Mouse (Mus musculus): Measurements from ENCODE around the gene Zyg11b. TPM values are rescaled to one million over a fixed set of nuclear protein-coding genes. Genes with fewer than 3 reads are reported as not detected.

The Zyg11b gene
- polyA plus RNA-seq, 1 experiment from 2014 or later = 9.9 TPM

DNA sequence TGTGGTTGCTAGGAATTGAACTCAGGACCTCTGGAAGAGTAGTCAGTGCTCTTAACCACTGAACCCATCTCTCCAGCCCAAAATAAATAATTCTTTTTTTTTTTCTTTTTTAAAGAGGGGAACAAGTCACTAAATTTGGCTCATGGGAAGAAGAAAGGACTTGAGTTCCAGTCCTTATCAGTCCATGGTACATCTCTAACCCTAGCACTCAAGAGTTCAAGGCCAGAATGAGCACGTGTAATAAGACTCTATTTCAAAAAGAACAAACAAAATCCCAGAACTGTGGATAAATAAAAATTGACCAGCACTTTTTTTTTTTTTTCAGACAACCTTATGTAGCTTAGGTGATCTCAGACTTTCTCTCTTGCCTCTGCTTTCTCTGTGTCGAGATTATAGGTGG lies 35.9 kb upstream of the Zyg11b start:
- WGBS = 63% methylated on average over 2 of the region's 2 CpGs

GRCm38 (mm10) chr4:108335413-108335812 lies 34.5 kb upstream of the Zyg11b start:
- Histone ChIP-seq H3K4me2 (no peak overlapping the region), H3K4me1 (no peaks in the 10 kb centered on the region), H3K4me3 (no peak overlapping the region), H3K9ac (no peak overlapping the region), H3K36me3 (peaks cover 29% of the 10 kb centered on the region), H3K9me3 (no peaks in the 10 kb centered on the region), H3K27ac (0 out of 2 replicates have a peak overlapping the region, but pooled peaks have one; percentile 10), H3K27me3 (no peaks in the 10 kb centered on the region)
- ATAC-seq (ENCODE audit: borderline replicate concordance, extremely low read depth, low FRiP score, low TSS enrichment) = no peak
- 81% methylated on average over 6 of the region's 6 CpGs for WGBS

More for the DNA sequence above, 35.9 kb upstream of the Zyg11b start:
- Histone ChIP-seq H3K4me2 (no peak overlapping the region), H3K4me1 (no peaks in the 10 kb centered on the region), H3K27me3 (no peaks in the 10 kb centered on the region), H3K27ac (no peak overlapping the region), H3K9me3 (no peaks in the 10 kb centered on the region), H3K4me3 (no peak overlapping the region), H3K9ac (no peak overlapping the region), H3K36me3 (peaks cover 29% of the 10 kb centered on the region)
- no peak for ATAC-seq (ENCODE audit: borderline replicate concordance, extremely low read depth, low FRiP score, low TSS enrichment)

DNA sequence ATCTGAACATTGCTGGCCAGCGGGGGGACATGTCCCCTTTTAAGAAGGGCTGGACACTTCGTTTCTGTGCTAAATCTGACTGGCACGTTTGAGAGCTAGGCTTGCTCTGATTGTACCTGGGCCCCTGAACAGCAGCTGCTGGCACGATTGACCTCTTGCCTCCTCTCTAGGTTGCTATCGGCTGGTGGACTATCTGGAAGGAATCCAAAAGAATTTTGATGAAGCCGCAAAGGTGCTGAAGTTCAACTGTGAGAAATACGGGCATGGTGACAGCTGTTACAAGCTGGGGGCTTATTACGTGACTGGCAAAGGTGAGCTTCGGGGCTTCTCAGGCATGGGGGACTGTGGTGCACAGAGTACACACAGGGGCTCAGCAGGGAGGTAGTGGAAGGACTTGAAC lies 31.1 kb upstream of the Zyg11b start:
- peaks cover 20% of the 10 kb centered on the region for H3K36me3 ChIP-seq
- no peak overlapping the region for H3K4me3 ChIP-seq
- H3K4me1 ChIP-seq = peaks cover 8% of the 10 kb centered on the region; the same call in 1 of the 2 replicates
- no peak for ATAC-seq (ENCODE audit: borderline replicate concordance, extremely low read depth, low FRiP score, low TSS enrichment)
- no peaks in the 10 kb centered on the region for H3K27me3 ChIP-seq
- no peak overlapping the region for H3K27ac ChIP-seq
- H3K9me3 ChIP-seq = no peaks in the 10 kb centered on the region
- WGBS = 80% methylated on average over 9 of the region's 9 CpGs
- H3K4me2 ChIP-seq = no peak overlapping the region
- H3K9ac ChIP-seq = no peak overlapping the region

GRCm38 (mm10) chr4:108329840-108330239 lies 28.9 kb upstream of the Zyg11b start:
- WGBS = 95% methylated on average over 6 of the region's 6 CpGs
- Histone ChIP-seq H3K9ac (no peak overlapping the region), H3K36me3 (0 out of 2 replicates have a peak, but pooled peaks cover 10% of the 10 kb centered on the region), H3K4me2 (no peak overlapping the region), H3K4me1 (peaks cover 8% of the 10 kb centered on the region; the same call in 1 of the 2 replicates), H3K27ac (no peak overlapping the region), H3K9me3 (no peaks in the 10 kb centered on the region), H3K27me3 (no peaks in the 10 kb centered on the region), H3K4me3 (no peak overlapping the region)
- no peak for ATAC-seq (ENCODE audit: borderline replicate concordance, extremely low read depth, low FRiP score, low TSS enrichment)

DNA sequence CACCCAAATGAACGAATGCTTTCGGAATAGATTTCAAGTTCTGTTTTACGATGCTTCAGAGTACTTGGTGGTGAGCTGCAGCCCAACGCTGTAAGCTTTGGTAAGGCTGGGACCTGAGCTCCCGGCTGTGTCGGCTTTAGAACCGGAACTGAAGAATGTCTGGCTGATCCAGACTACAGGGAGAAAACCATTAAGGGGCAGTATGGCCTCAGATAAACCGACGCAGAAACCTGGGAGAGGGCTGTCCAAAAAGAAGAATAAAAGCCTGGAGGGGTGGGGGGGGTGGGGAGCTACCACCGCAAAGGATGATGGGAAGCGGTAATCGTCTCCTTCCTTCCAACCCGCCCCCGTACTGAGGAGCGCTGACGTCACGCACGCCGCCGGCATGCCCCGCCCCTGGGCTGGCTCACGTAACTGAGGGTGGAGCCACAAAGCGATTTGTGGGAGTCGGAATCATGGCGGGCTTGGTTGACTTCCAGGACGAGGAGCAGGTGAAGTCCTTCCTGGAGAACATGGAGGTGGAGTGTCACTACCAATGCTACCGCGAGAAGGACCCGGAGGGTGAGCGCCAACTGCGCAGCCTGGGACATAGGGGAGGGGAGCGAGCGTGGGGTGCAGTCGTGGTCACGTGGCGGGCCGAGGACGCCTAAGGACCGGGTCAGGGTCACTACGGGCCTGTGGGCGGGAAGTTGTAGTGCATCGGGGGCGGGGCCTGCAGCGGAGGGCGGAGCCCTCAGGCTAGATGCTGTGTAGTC lies 27.0 kb upstream of the Zyg11b start, which contains the start of gene Coa7:
Coa7 (plus strand) TSS at position 411 of the 755 bp plus-strand sequence.
- Histone ChIP-seq H3K9me3 (no peaks in the 10 kb centered on the region), H3K9ac (peak within 1 kb of the TSS; percentile 43), H3K36me3 (0 out of 2 replicates have a peak, but pooled peaks cover 2% of the 10 kb centered on the region), H3K27me3 (no peaks in the 10 kb centered on the region), H3K4me1 (peaks cover 8% of the 10 kb centered on the region; the same call in 1 of the 2 replicates), H3K4me3 (peak within 1 kb of the TSS; percentile 63), H3K27ac (peak within 1 kb of the TSS; percentile 88), H3K4me2 (peak within 1 kb of the TSS; percentile 61)
- ATAC-seq (ENCODE audit: borderline replicate concordance, extremely low read depth, low FRiP score, low TSS enrichment) = peak; percentile 95
- under 1% methylated on average over 45 of the region's 45 CpGs for WGBS

- Histone ChIP-seq H3K4me3 (peak overlapping the region; percentile 63), H3K9ac (peak overlapping the region; percentile 43), H3K27me3 (no peaks in the 10 kb centered on the region), H3K4me2 (peak overlapping the region; percentile 61), H3K9me3 (no peaks in the 10 kb centered on the region), H3K27ac (peak overlapping the region; percentile 88), H3K4me1 (peaks cover 8% of the 10 kb centered on the region; the same call in 1 of the 2 replicates), H3K36me3 (no peaks in the 10 kb centered on the region)
- WGBS = 37% methylated on average over 6 of the region's 6 CpGs
- no peak for ATAC-seq (ENCODE audit: borderline replicate concordance, extremely low read depth, low FRiP score, low TSS enrichment)
These were observed 26.2 kb upstream of the Zyg11b start for GRCm38 (mm10) chr4:108327071-108327579.

- H3K36me3 ChIP-seq = no peaks in the 10 kb centered on the region
- H3K4me2 ChIP-seq = no peak overlapping the region
- H3K9me3 ChIP-seq = no peaks in the 10 kb centered on the region
- no peak overlapping the region for H3K27ac ChIP-seq
- no peaks in the 10 kb centered on the region for H3K27me3 ChIP-seq
- no peak for ATAC-seq (ENCODE audit: borderline replicate concordance, extremely low read depth, low FRiP score, low TSS enrichment)
- peaks cover 4% of the 10 kb centered on the region; the same call in 1 of the 2 replicates for H3K4me1 ChIP-seq
- H3K9ac ChIP-seq = no peak overlapping the region
- no peak overlapping the region for H3K4me3 ChIP-seq
- WGBS = 63% methylated on average over 5 of the region's 5 CpGs
These were observed 22.7 kb upstream of the Zyg11b start for GRCm38 (mm10) chr4:108323588-108323987.

DNA sequence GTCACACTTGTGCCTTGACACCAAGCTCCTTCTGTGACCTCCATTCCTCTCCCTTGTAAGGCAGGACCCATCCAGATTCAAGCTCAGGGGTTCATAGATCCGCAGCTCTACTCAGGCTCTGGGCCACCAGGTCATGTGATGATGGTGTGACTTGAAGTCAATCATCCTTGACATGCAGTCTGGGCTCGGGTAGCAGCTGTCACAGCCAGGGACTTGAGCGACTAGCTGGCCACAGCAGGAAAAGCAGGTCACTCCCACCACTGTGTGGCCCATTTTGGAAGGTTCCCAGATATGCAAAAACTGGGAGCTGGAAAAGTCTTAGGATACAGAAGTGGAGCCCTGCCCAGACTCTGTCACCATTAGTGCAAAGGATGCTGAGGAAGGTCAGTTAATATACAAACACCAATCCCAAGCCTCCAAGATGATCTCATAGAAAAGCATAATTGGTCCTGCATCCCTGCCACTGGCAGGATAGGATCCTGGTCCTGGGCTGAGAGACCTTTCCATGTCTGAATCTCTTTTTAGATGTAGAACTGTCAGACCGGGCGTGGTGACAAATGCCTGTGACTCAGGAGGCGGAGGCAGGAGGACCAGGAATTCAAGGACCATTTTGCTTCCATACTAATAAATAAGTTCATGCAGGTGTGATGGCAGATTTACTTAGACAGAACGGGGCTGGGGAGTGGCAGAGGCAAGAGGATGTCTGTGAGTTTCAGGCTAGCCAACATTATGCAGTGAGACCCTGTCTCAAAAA lies 19.9 kb upstream of the Zyg11b start:
- Histone ChIP-seq H3K27me3 (no peaks in the 10 kb centered on the region), H3K4me2 (no peak overlapping the region), H3K4me3 (no peak overlapping the region), H3K36me3 (no peaks in the 10 kb centered on the region), H3K4me1 (no peaks in the 10 kb centered on the region), H3K9me3 (no peaks in the 10 kb centered on the region), H3K9ac (no peak overlapping the region), H3K27ac (no peak overlapping the region)
- 63% methylated on average over 7 of the region's 7 CpGs for WGBS
- ATAC-seq (ENCODE audit: borderline replicate concordance, extremely low read depth, low FRiP score, low TSS enrichment) = peak; percentile 67; the same call in 1 of the 2 replicates

GRCm38 (mm10) chr4:108319747-108320146 lies 18.9 kb upstream of the Zyg11b start:
- H3K36me3 ChIP-seq = no peaks in the 10 kb centered on the region
- H3K27me3 ChIP-seq = no peaks in the 10 kb centered on the region
- no peak overlapping the region for H3K4me2 ChIP-seq
- no peak for ATAC-seq (ENCODE audit: borderline replicate concordance, extremely low read depth, low FRiP score, low TSS enrichment)
- no peak overlapping the region for H3K4me3 ChIP-seq
- H3K9me3 ChIP-seq = no peaks in the 10 kb centered on the region
- WGBS = 68% methylated on average over 6 of the region's 6 CpGs
- H3K4me1 ChIP-seq = no peaks in the 10 kb centered on the region
- no peak overlapping the region for H3K27ac ChIP-seq
- no peak overlapping the region for H3K9ac ChIP-seq

GRCm38 (mm10) chr4:108318649-108319615 lies 18.0 kb upstream of the Zyg11b start:
- Histone ChIP-seq H3K4me3 (no peak overlapping the region), H3K4me2 (no peak overlapping the region), H3K36me3 (no peaks in the 10 kb centered on the region), H3K9ac (no peak overlapping the region), H3K9me3 (no peaks in the 10 kb centered on the region), H3K27me3 (no peaks in the 10 kb centered on the region), H3K4me1 (no peaks in the 10 kb centered on the region), H3K27ac (no peak overlapping the region)
- ATAC-seq (ENCODE audit: borderline replicate concordance, extremely low read depth, low FRiP score, low TSS enrichment) = no peak
- 54% methylated on average over 7 of the region's 8 CpGs for WGBS

Data from lung, embryonic 15.5 days (tissue).